Mouse (Mus musculus): ENCODE results near the gene 1700018B08Rik.

The 1700018B08Rik gene

DNA sequence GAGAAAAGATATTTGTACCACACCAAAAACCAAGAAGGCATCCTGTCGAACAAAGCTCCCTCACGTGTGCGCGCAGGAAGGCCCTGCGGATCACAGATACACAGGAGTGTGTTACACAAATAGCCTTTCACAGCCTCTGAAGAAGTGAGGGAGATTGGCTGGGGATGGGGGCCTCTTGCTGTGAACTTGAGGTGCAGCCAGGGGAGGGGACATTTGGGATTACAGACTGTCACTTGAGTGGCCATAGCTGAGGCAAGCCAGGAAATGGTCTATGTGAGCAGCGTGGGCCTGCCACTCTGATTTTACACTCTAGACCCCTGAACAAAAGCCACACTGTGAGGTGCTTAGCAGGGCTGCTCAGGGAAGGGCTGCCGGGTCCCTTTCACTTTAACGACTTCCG is 32.4 kb downstream of the 1700018B08Rik start:
- DNase-seq (ENCODE audit: low spot score): no peak

- DNase-seq (ENCODE audit: low spot score): no peak
Observed at GRCm38 (mm10) chr8:121497621-121498020, 46.5 kb downstream of the 1700018B08Rik start.

GRCm38 (mm10) chr8:121491633-121492032 is 52.5 kb downstream of the 1700018B08Rik start:
- DNase-seq (ENCODE audit: low spot score): no peak

GRCm38 (mm10) chr8:121484072-121484782 is 59.9 kb downstream of the 1700018B08Rik start:
- no peak for DNase-seq (ENCODE audit: low spot score)
